Mouse (Mus musculus): ENCODE measurements around the gene Olfr393.

Gene Olfr393

GRCm38 (mm10) chr11:73851354-73851753 lies at the start of gene Olfr393:
TSS of gene Olfr393 (minus strand) at chr11:73851454.
- no peak for DNase-seq

DNA sequence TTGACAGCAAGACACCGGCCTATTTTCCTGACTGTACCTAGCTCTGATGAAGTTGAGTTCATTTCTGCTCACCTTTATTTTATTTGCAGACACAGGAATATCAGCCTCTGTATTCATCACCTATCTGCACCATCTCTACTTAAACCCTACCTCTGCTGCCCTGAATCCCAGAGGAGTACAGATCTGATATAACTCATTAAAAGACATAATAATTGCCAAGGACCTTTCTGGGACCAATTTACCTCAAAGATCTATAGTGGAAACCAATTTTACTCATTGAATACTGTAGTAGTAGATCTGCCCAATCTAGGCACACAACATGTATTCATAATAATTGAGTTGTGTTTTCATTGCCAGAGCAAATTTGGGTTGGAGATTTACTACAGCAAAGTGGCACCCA lies 39.4 kb upstream of the Olfr393 start, which contains the start of gene Olfr394:
TSS of gene Olfr394 (minus strand) at position 101 of the 400 bp plus-strand sequence.
- DNase-seq: no peak

DNA sequence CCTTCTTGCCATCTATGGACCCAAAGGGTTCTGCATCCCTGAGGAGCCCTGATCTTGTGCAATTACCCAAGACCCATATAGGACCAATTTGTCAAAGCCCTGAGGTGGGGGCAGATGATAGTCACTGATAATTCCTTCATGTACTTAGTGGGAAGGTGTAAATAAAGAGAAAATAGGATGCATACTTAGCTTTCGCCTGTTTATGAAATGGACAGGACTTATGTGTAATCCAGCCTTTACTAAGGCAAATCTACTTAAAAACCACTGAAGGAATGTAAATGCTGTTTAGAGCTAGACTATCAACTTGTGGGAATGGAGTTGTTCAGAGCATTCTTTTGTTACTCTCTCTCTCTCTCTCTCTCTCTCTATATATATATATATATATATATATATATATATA lies 34.3 kb downstream of the Olfr393 start, which contains the start of gene Olfr392:
TSS of gene Olfr392 (minus strand) at position 101 of the 400 bp plus-strand sequence.
- DNase-seq: no peak

- DNase-seq: no peak
Measured at GRCm38 (mm10) chr11:73802952-73803351, 48.3 kb downstream of the Olfr393 start, which contains the start of gene Olfr391-ps. TSS of gene Olfr391-ps (minus strand) at chr11:73803052.

Measured in cerebellum, adult 18-20 months (tissue).